Mouse (Mus musculus) stomach, embryonic 14.5 days (tissue): Measurements from ENCODE around the gene BC147527. TPM values are rescaled to one million over a fixed set of nuclear protein-coding genes. Genes with fewer than 3 reads are reported as not detected.
"Not testable (repeated sequence)": the region's sequence is repeated elsewhere in the genome, so short reads cannot be mapped to it uniquely, and the experiment has no call there.

Experiments
- ATAC-seq: fragments of 200-750 bp; cut with Nextera tagmentation; 2 replicates; pipeline ENCODE4 v1.8.0; 2017; ENCODE audit warnings: low read depth, moderate TSS enrichment; ENCODE audit not compliant: insufficient number of reproducible peaks, insufficient read depth, low FRiP score
- H3K27ac ChIP-seq: fragments of 300-500 bp; sonication (generic); 2 replicates; pipeline ENCODE4 v1.5.1; 2014; ENCODE audit warnings: mild to moderate bottlenecking, low read length, moderate library complexity, mixed read lengths
- H3K27me3 ChIP-seq: fragments of 300-500 bp; sonication (generic); 2 replicates; pipeline ENCODE4 v1.6.1; 2014; ENCODE audit warnings: low read length, control low read depth, mixed read lengths; ENCODE audit not compliant: control insufficient read depth, insufficient read depth
- H3K36me3 ChIP-seq: fragments of 300-500 bp; sonication (generic); 2 replicates; pipeline ENCODE4 v1.6.1; 2014; ENCODE audit warnings: mild to moderate bottlenecking, control low read depth, low read length, moderate library complexity, mixed read lengths; ENCODE audit not compliant: control insufficient read depth, insufficient read depth
- H3K4me1 ChIP-seq: fragments of 300-500 bp; sonication (generic); 2 replicates; pipeline ENCODE4 v1.6.1; 2014; ENCODE audit warnings: low read length, control low read depth, mixed read lengths; ENCODE audit not compliant: control insufficient read depth, insufficient read depth
- H3K4me2 ChIP-seq: fragments of 300-500 bp; sonication (generic); replicated peaks from 2 replicates; pipeline ENCODE4 v1.6.1; 2014; ENCODE audit warnings: low read depth, low read length, control low read depth
- H3K4me3 ChIP-seq: fragments of 300-500 bp; sonication (generic); 2 replicates; pipeline ENCODE4 v1.5.1; 2014; ENCODE audit warnings: low read depth, low read length, control low read depth
- H3K9ac ChIP-seq: fragments of 300-500 bp; sonication (generic); replicated peaks from 2 replicates; pipeline ENCODE4 v1.6.1; 2014; ENCODE audit warnings: low read depth, mild to moderate bottlenecking, control low read depth, low read length, moderate library complexity, mixed read lengths
- H3K9me3 ChIP-seq: fragments of 300-500 bp; sonication (generic); 2 replicates; pipeline ENCODE4 v1.6.1; 2016; ENCODE audit warnings: low read depth, low read length, control low read depth; ENCODE audit not compliant: control insufficient read depth
- WGBS: fragments of 180-500 bp; shearing (Covaris S2); extraction: QIAGEN DNeasy Blood & Tissue Kit; methylation state at CpG from one replicate; pipeline ENCODE4 v1.1.7; 2014; 5-methylcytosine and 5-hydroxymethylcytosine counted together
- polyA plus RNA-seq: library from polyadenylated mRNA; unstranded; fragments of >200 nt; fragmentation: Nextera tagmentation; extraction: Ambion mirVana; gene quantifications from 2 replicates; pipeline ENCODE4 v1.2.1, GENCODE M21; 2014

BC147527 gene
- 0.21 and 0.95 TPM in 2 replicates for polyA plus RNA-seq

- H3K27me3 ChIP-seq, result no peaks in the 10 kb centered on the region
- 40% methylated on average over 2 of the region's 2 CpGs for WGBS
- no peak within 1 kb of the TSS for H3K4me3 ChIP-seq
- no peaks in the 10 kb centered on the region for H3K36me3 ChIP-seq
- H3K9me3 ChIP-seq, result no peaks in the 10 kb centered on the region
- no peak within 1 kb of the TSS for H3K9ac ChIP-seq
- ATAC-seq, result no peak
- H3K4me2 ChIP-seq, result no peak within 1 kb of the TSS
- H3K4me1 ChIP-seq, result no peaks in the 10 kb centered on the region
- H3K27ac ChIP-seq, result no peak within 1 kb of the TSS
These were observed at the start of gene BC147527 for GRCm38 (mm10) chr13:120299991-120300442. Gene BC147527 (plus strand): TSS chr13:120300392.

- H3K4me1 ChIP-seq, H3K4me2 ChIP-seq, H3K27ac ChIP-seq, H3K9me3 ChIP-seq, H3K4me3 ChIP-seq, H3K9ac ChIP-seq, H3K27me3 ChIP-seq, ATAC-seq, H3K36me3 ChIP-seq: not testable (repeated sequence)
- 79% methylated on average over 2 of the region's 3 CpGs for WGBS
These were observed 48.8 kb upstream of the BC147527 start for GRCm38 (mm10) chr13:120251208-120251924.

- H3K27ac ChIP-seq, ATAC-seq, H3K4me2 ChIP-seq, H3K4me3 ChIP-seq, H3K4me1 ChIP-seq, H3K9me3 ChIP-seq, H3K27me3 ChIP-seq, H3K9ac ChIP-seq, H3K36me3 ChIP-seq: not testable (repeated sequence)
- 88% methylated on average over 3 of the region's 3 CpGs for WGBS
These were observed 41.2 kb upstream of the BC147527 start for GRCm38 (mm10) chr13:120258817-120259658.

- H3K4me3 ChIP-seq, H3K36me3 ChIP-seq, H3K27ac ChIP-seq, H3K4me1 ChIP-seq, H3K4me2 ChIP-seq, H3K9me3 ChIP-seq, H3K9ac ChIP-seq, H3K27me3 ChIP-seq, ATAC-seq: not testable (repeated sequence)
- 79% methylated on average over 3 of the region's 3 CpGs for WGBS
These were observed 40.5 kb upstream of the BC147527 start for GRCm38 (mm10) chr13:120259718-120260117.

- ATAC-seq, H3K9ac ChIP-seq, H3K27ac ChIP-seq, H3K4me1 ChIP-seq, H3K27me3 ChIP-seq, H3K36me3 ChIP-seq, H3K4me2 ChIP-seq, H3K9me3 ChIP-seq, H3K4me3 ChIP-seq: not testable (repeated sequence)
- 93% methylated on average over 2 of the region's 2 CpGs for WGBS
These were observed 37.3 kb upstream of the BC147527 start, which contains the start of gene AF067061 for GRCm38 (mm10) chr13:120262870-120263269. Gene AF067061 (plus strand): TSS chr13:120263114.

- H3K4me3 ChIP-seq, H3K27me3 ChIP-seq, H3K27ac ChIP-seq, H3K9ac ChIP-seq, H3K4me1 ChIP-seq, H3K36me3 ChIP-seq, H3K9me3 ChIP-seq, ATAC-seq, H3K4me2 ChIP-seq: not testable (repeated sequence)
- WGBS, result 19% methylated on average over 2 of the region's 2 CpGs
These were observed 22.4 kb upstream of the BC147527 start for GRCm38 (mm10) chr13:120277837-120278236.

GRCm38 (mm10) chr13:120278784-120279183 lies 21.4 kb upstream of the BC147527 start:
- Histone ChIP-seq H3K4me1 (no peaks in the 10 kb centered on the region), H3K9ac (no peak overlapping the region), H3K4me2 (no peak overlapping the region), H3K27ac (no peak overlapping the region), H3K9me3 (no peaks in the 10 kb centered on the region), H3K4me3 (no peak overlapping the region), H3K27me3 (no peaks in the 10 kb centered on the region), H3K36me3 (no peaks in the 10 kb centered on the region)
- no peak for ATAC-seq
- 92% methylated on average over 9 of the region's 9 CpGs for WGBS

- H3K36me3 ChIP-seq, result no peaks in the 10 kb centered on the region
- H3K4me2 ChIP-seq, result no peak overlapping the region
- no peaks in the 10 kb centered on the region for H3K9me3 ChIP-seq
- H3K4me1 ChIP-seq, result no peaks in the 10 kb centered on the region
- H3K27me3 ChIP-seq, result no peaks in the 10 kb centered on the region
- H3K27ac ChIP-seq, result no peak overlapping the region
- no peak overlapping the region for H3K9ac ChIP-seq
- ATAC-seq, result no peak
- no peak overlapping the region for H3K4me3 ChIP-seq
- WGBS, result 54% methylated on average over 1 of the region's 1 CpGs
These were observed 783 bp upstream of the BC147527 start for GRCm38 (mm10) chr13:120299324-120299894.
